Mouse (Mus musculus) neural tube, embryonic 14.5 days (tissue): ENCODE results near the gene Fanca. TPM values are rescaled to one million over a fixed set of nuclear protein-coding genes. Genes with fewer than 3 reads are reported as not detected.

Experiments used
- ATAC-seq: fragments of 200-750 bp; cut with Nextera tagmentation; 2 replicates; pipeline ENCODE4 v1.8.0; 2017; ENCODE audit warnings: low read depth, mild to moderate bottlenecking, moderate TSS enrichment, moderate library complexity
- H3K27ac ChIP-seq: fragments of 300-500 bp; sonication (generic); 2 replicates; pipeline ENCODE4 v1.5.1; 2014; ENCODE audit warnings: low read depth, mild to moderate bottlenecking, control low read depth, low read length, moderate library complexity, mixed read lengths
- H3K27me3 ChIP-seq: fragments of 300-500 bp; sonication (generic); 2 replicates; pipeline ENCODE4 v1.6.1; 2014; ENCODE audit warnings: low read length; ENCODE audit not compliant: control insufficient read depth, insufficient read depth
- H3K36me3 ChIP-seq: fragments of 300-500 bp; sonication (generic); 2 replicates; pipeline ENCODE4 v1.6.1; 2014; ENCODE audit warnings: low read length, mixed read lengths; ENCODE audit not compliant: control insufficient read depth, insufficient read depth
- H3K4me1 ChIP-seq: fragments of 300-500 bp; sonication (generic); 2 replicates; pipeline ENCODE4 v1.6.1; 2014; ENCODE audit warnings: low read length; ENCODE audit not compliant: control insufficient read depth, insufficient read depth
- H3K4me2 ChIP-seq: fragments of 300-500 bp; sonication (generic); 2 replicates; pipeline ENCODE4 v1.6.1; 2014; ENCODE audit warnings: mild to moderate bottlenecking, low read depth, low read length, control low read depth
- H3K4me3 ChIP-seq: fragments of 300-500 bp; sonication (generic); 2 replicates; pipeline ENCODE4 v1.5.1; 2014; ENCODE audit warnings: low read depth, low read length, control low read depth, mixed read lengths
- H3K9ac ChIP-seq: fragments of 300-500 bp; sonication (generic); replicated peaks from 2 replicates; pipeline ENCODE4 v1.6.1; 2014; ENCODE audit warnings: low read depth, mild to moderate bottlenecking, control low read depth, low read length, mixed read lengths
- H3K9me3 ChIP-seq: fragments of 300-500 bp; sonication (generic); 2 replicates; pipeline ENCODE4 v1.6.1; 2016; ENCODE audit warnings: low read length; ENCODE audit not compliant: control insufficient read depth
- WGBS: fragments of 180-500 bp; shearing (Covaris S2); extraction: QIAGEN DNeasy Blood & Tissue Kit; methylation state at CpG from one replicate; pipeline ENCODE4 v1.1.7; 2014; 5-methylcytosine and 5-hydroxymethylcytosine counted together
- polyA plus RNA-seq: library from polyadenylated mRNA; unstranded; fragments of >200 nt; fragmentation: Nextera tagmentation; extraction: Ambion mirVana; gene quantifications from 2 replicates; pipeline ENCODE4 v1.2.1, GENCODE M21; 2014

Fanca gene
- polyA plus RNA-seq, 1 experiment from 2014 or later, result 6.6 TPM

DNA sequence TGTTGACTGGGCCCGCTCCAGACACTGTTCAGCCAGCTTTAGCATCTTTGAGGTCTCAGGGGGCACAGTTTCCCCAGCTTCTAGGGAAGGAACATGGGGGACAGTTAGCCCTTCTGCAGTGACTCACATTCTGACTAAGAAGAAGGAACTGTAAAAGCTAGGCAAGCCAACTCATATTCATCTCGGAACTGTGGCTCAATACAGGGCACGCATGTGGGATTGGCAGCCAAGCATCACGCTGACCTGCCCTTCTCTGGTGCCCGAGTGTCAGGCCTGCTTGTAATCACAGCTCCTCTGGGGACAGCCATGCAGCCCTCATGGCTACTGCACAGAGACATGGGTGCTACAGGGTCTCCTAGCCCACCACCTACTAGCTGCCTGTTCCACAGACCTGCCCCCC is 67.4 kb downstream of the Fanca start:
- no peak for ATAC-seq
- H3K4me2 ChIP-seq, result no peak overlapping the region
- 98% methylated on average over 5 of the region's 5 CpGs for WGBS
- H3K9me3 ChIP-seq, result no peaks in the 10 kb centered on the region
- peaks cover 20% of the 10 kb centered on the region for H3K4me1 ChIP-seq
- H3K27ac ChIP-seq, result no peak overlapping the region
- H3K9ac ChIP-seq, result no peak overlapping the region
- H3K4me3 ChIP-seq, result no peak overlapping the region
- peaks cover 40% of the 10 kb centered on the region for H3K36me3 ChIP-seq
- no peaks in the 10 kb centered on the region for H3K27me3 ChIP-seq

DNA sequence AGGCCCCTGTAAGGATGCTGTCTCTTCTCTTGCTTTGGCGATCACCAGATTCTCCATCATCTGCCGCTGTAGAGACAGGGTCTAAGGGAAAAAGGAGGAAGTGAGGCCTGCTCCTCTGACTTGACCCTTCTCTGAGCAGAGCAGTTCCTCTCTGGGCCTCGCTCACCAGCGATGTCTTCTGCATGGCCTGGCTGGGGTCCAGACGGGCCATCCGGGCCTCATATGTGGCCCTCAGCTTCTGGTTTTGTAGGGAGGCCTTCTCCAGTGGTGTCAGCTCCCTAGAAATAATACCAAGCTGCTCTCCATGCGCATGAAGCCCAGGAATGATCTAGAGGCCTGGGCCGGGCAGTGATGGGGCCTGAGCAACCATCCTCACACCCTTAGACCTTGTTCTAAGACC is 69.8 kb downstream of the Fanca start:
- Histone ChIP-seq H3K9me3 (no peaks in the 10 kb centered on the region), H3K27me3 (no peaks in the 10 kb centered on the region), H3K27ac (no peak overlapping the region), H3K36me3 (peaks cover 60% of the 10 kb centered on the region), H3K9ac (no peak overlapping the region), H3K4me1 (peaks cover 8% of the 10 kb centered on the region), H3K4me2 (no peak overlapping the region), H3K4me3 (no peak overlapping the region)
- WGBS, result 95% methylated on average over 8 of the region's 8 CpGs
- ATAC-seq, result no peak

DNA sequence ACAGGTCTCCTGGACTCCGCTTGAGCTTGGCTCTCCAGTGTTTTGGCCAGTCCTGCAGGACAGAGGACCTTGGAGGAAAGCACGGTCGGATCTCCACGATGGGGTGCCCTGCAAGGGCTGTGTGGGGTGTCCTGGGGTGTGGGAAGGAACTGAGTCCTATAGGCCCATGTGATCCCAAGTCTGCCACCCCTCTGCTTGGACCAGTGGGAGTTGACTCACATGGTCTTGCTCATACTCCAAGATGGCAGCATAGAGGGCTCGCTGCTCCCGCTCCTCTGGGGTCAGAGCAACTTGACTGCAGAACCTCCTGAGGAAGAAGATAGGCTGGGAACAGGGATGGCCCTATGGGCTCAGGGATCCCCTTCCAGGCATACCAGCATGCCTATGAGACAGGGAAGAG is 70.6 kb downstream of the Fanca start:
- no peak overlapping the region for H3K4me3 ChIP-seq
- H3K27ac ChIP-seq, result no peak overlapping the region
- ATAC-seq, result no peak
- WGBS, result 94% methylated on average over 6 of the region's 6 CpGs
- peaks cover 3% of the 10 kb centered on the region for H3K4me1 ChIP-seq
- H3K9ac ChIP-seq, result no peak overlapping the region
- H3K27me3 ChIP-seq, result no peaks in the 10 kb centered on the region
- no peaks in the 10 kb centered on the region for H3K9me3 ChIP-seq
- H3K4me2 ChIP-seq, result no peak overlapping the region
- peaks cover 65% of the 10 kb centered on the region for H3K36me3 ChIP-seq

DNA sequence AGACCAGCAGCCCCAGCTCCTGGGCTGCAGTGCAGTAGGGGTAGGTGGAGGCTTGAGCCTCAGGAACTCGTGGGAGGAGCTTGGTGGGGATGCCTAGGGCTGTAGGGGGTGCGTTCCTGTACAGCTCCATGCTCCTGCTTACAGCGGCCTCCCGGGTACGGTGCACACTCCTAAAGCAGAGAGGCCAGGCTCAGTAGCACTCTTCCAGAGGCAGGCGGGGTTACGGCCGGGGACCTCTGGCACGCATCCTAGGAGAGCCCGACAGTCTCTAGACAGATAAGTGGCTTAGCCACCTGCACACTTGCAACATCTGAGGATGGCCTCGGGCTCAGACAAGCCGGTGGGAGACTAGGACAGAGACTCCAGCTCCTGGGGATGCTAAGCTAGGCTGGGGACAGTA is 72.8 kb downstream of the Fanca start:
- Histone ChIP-seq H3K4me2 (no peak overlapping the region), H3K27ac (no peak overlapping the region), H3K9ac (no peak overlapping the region), H3K9me3 (no peaks in the 10 kb centered on the region), H3K27me3 (no peaks in the 10 kb centered on the region), H3K4me3 (no peak overlapping the region), H3K4me1 (no peaks in the 10 kb centered on the region), H3K36me3 (peaks cover 62% of the 10 kb centered on the region)
- ATAC-seq, result no peak
- 89% methylated on average over 12 of the region's 12 CpGs for WGBS

DNA sequence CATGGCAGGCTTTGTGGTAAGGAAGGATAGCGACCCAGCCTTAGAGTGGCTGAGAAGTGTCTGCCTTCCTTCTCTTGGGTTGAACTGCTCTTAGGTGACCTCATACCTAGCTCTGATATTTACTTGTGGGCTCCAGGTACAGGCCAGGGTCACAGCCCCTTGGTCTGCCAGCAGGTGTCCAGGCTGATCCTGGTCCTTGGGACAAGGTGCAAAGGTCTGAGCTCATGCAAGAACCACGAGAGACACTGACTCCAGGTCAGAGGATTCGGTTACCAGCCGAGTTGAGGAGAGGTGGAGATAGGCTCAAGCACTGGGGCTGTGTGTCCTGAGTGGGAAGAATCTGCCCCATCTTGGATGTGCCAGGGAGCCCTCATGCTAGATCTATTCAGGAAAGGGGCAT is 74.0 kb downstream of the Fanca start:
- no peak overlapping the region for H3K4me2 ChIP-seq
- H3K27ac ChIP-seq, result no peak overlapping the region
- no peak for ATAC-seq
- H3K27me3 ChIP-seq, result no peaks in the 10 kb centered on the region
- H3K9ac ChIP-seq, result no peak overlapping the region
- H3K9me3 ChIP-seq, result no peaks in the 10 kb centered on the region
- no peaks in the 10 kb centered on the region for H3K4me1 ChIP-seq
- peaks cover 54% of the 10 kb centered on the region for H3K36me3 ChIP-seq
- 90% methylated on average over 4 of the region's 4 CpGs for WGBS
- H3K4me3 ChIP-seq, result no peak overlapping the region

DNA sequence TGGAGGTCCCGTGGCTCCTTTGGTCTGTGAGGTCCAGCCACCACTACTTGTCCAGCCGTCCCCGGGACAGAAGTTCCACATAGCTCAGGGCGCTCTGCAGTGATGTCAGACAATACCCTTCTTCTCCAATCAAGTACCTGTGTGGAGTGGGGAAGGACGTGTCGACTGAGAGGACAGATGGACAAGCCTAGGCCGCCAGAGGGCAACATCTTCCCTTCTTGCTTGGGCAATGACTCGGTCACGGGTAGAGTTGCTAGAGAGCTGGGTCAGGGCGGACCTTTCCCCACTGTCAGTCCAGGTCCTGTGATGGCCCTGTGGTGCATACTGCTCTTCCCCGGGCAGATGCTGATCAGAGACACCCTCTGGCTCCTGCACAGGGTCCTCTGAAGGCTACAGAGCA is 75.3 kb downstream of the Fanca start:
- Histone ChIP-seq H3K27ac (no peak overlapping the region), H3K36me3 (peaks cover 46% of the 10 kb centered on the region), H3K9me3 (no peaks in the 10 kb centered on the region), H3K4me3 (no peak overlapping the region), H3K4me2 (no peak overlapping the region), H3K9ac (no peak overlapping the region), H3K27me3 (no peaks in the 10 kb centered on the region), H3K4me1 (no peaks in the 10 kb centered on the region)
- ATAC-seq, result no peak
- WGBS, result 67% methylated on average over 10 of the region's 11 CpGs

DNA sequence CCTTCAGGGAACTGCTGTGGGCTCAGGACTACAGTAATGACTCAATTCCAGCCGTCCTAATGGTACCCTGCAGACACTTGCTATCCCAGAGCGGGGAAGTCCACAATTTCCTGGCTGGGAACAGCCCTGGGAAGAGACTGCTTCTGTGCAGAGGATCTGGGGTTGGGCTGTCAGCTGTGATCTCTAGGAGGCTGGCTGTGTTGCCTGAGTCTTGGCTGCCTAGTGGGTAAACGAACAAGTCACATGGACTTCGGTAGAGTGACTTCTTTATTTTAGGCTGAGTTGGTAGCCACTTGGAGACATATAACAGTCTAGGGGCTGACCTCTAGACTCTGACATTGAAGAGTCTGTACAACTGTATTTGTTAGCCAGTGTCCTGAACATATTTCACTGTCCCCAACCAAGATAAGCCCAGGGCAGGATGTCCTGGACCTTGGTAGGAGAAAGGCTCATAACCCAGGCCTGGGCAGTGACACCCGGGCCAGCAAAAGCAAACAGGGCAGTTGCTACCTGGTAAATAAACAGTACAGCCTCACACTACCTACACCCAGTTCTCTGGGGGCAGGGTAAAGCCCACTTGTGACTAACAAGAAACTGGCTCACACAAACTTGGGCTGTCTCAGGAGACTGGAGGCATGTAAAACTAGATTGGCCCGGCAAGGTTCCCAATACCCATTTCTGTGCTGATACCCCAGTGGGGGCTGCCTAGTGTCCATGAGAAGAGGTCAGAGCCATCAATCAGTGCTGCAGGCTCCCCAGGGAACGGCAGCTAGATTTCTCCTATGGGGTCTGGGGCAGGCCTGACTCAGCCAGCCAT is 76.1 kb downstream of the Fanca start:
- peaks cover 39% of the 10 kb centered on the region for H3K36me3 ChIP-seq
- H3K27ac ChIP-seq, result no peak overlapping the region
- H3K4me2 ChIP-seq, result no peak overlapping the region
- no peak for ATAC-seq
- H3K4me1 ChIP-seq, result no peaks in the 10 kb centered on the region
- H3K9ac ChIP-seq, result no peak overlapping the region
- no peaks in the 10 kb centered on the region for H3K27me3 ChIP-seq
- WGBS, result 83% methylated on average over 7 of the region's 7 CpGs
- H3K4me3 ChIP-seq, result no peak overlapping the region
- H3K9me3 ChIP-seq, result no peaks in the 10 kb centered on the region

DNA sequence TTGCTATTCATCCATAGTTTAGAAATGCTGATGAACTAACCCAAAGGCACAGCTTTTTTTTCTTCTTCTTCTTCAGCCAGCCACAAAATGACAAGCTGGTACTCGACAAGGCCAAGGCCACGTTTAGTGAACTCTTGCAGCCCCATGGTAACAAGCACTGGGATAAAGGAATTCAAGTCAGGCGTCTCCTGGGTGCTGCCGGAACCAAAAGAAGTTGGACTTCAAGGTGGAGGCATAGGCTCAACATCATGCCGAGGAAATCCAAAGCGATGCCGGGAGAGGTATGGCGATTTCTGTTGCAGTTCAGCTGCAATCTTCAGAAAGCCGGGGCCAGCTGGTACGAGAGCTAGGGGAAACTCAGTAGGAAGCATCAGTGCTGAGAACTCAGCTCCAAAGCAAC is 79.0 kb downstream of the Fanca start:
- Histone ChIP-seq H3K27ac (no peak overlapping the region), H3K9me3 (no peaks in the 10 kb centered on the region), H3K4me3 (no peak overlapping the region), H3K4me2 (no peak overlapping the region), H3K27me3 (no peaks in the 10 kb centered on the region), H3K36me3 (peaks cover 16% of the 10 kb centered on the region; the same call in 1 of the 2 replicates), H3K9ac (no peak overlapping the region), H3K4me1 (peaks cover 3% of the 10 kb centered on the region; the same call in 1 of the 2 replicates)
- 83% methylated on average over 10 of the region's 10 CpGs for WGBS
- ATAC-seq, result no peak

DNA sequence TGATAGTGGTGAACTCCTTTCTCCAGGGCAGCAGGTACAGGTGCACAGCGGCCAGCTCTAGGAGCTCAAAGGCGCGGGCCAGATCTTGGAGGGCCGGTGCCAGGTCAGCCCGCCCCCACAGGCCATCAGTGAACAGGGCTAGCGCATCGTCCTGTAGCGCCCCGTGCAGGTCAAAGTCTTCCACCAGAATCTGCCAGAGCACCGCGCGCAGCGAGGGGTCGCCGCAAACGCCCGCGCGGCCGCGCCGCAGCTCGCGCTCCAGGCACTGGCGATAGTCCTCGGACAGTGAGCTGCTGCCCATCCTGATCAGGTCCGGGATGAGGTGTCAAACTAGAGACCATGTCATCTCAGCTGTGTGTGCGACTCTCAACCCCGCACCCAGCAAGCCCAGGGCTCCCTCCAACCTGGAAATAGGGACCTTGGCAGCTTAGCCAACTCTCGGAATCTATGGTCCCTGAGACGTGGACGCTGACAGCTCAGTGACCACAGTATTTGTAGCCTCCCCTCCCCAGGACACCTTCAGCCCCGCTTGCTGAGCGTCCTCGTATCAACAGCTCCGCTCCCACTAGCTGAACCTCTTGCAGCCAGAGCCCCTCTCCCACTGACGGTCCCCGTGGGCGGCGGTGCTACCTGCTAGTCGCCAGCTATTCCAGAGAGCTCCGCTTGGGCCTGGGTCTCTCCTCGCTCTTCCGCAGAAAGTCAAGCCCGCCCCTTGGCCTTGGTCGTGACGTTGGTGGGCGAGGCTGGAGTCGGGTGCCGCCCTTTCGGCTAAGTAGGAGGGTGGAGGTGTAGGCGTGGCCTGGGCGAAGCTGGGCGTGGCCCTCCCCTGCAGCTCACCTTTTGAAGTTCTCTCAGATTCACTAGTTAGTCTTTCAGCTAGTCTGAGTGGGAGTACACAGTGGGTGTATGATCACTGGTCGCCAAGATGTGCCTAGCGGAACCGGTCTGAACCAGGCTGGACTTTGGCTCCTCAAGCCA is 82.6 kb downstream of the Fanca start, which contains the start of gene Spata2l:
TSS of gene Spata2l (minus strand) at position 714 of the 978 bp plus-strand sequence.
- H3K36me3 ChIP-seq, result no peaks in the 10 kb centered on the region
- H3K9ac ChIP-seq, result peak within 1 kb of the TSS; percentile 35
- H3K27ac ChIP-seq, result no peak within 1 kb of the TSS
- WGBS, result 1% methylated on average over 57 of the region's 57 CpGs
- peak within 1 kb of the TSS; percentile 52 for H3K4me2 ChIP-seq
- peak; percentile 77 for ATAC-seq
- no peaks in the 10 kb centered on the region for H3K27me3 ChIP-seq
- H3K4me3 ChIP-seq, result peak within 1 kb of the TSS; percentile 31
- peaks cover 3% of the 10 kb centered on the region; the same call in 1 of the 2 replicates for H3K4me1 ChIP-seq
- H3K9me3 ChIP-seq, result no peaks in the 10 kb centered on the region
